Mouse (Mus musculus): ENCODE results near the gene Hunk. TPM values are rescaled to one million over a fixed set of nuclear protein-coding genes. Genes with fewer than 3 reads are reported as not detected.

Gene Hunk
- polyA plus RNA-seq, 1 experiment from 2014 or later, result 22.8 TPM

- H3K4me1 ChIP-seq, result peaks cover 58% of the 10 kb centered on the region
- WGBS, result 4% methylated on average over 7 of the region's 9 CpGs
- no peaks in the 10 kb centered on the region for H3K27me3 ChIP-seq (ENCODE audit: insufficient read depth, poor library complexity, severe bottlenecking)
- H3K4me3 ChIP-seq, result peak overlapping the region; percentile 35
- no peak for DNase-seq (ENCODE audit: low spot score)
- peak overlapping the region; percentile 85 for H3K27ac ChIP-seq
- H3K9me3 ChIP-seq, result no peaks in the 10 kb centered on the region
- H3K36me3 ChIP-seq, result peaks cover 11% of the 10 kb centered on the region; the same call in 1 of the 2 replicates
Measured at GRCm38 (mm10) chr16:90400314-90400713, 14.5 kb downstream of the Hunk start.

GRCm38 (mm10) chr16:90400906-90401666 lies 15.3 kb downstream of the Hunk start:
- Histone ChIP-seq H3K36me3 (peaks cover 10% of the 10 kb centered on the region; the same call in 1 of the 2 replicates), H3K27me3 (ENCODE audit: insufficient read depth, poor library complexity, severe bottlenecking) (no peaks in the 10 kb centered on the region), H3K4me3 (peak overlapping the region; percentile 35), H3K4me1 (peaks cover 58% of the 10 kb centered on the region), H3K9me3 (no peaks in the 10 kb centered on the region), H3K27ac (peak overlapping the region; percentile 85)
- WGBS, result 25% methylated on average over 12 of the region's 12 CpGs
- DNase-seq (ENCODE audit: low spot score), result no peak

- Histone ChIP-seq H3K27ac (no peak overlapping the region), H3K4me3 (no peak overlapping the region), H3K27me3 (ENCODE audit: insufficient read depth, poor library complexity, severe bottlenecking) (no peaks in the 10 kb centered on the region), H3K36me3 (peaks cover 15% of the 10 kb centered on the region), H3K4me1 (peaks cover 56% of the 10 kb centered on the region), H3K9me3 (no peaks in the 10 kb centered on the region)
- WGBS, result 84% methylated on average over 7 of the region's 7 CpGs
- no peak for DNase-seq (ENCODE audit: low spot score)
Measured at GRCm38 (mm10) chr16:90402292-90402691, 16.5 kb downstream of the Hunk start.

GRCm38 (mm10) chr16:90405195-90405594 lies 19.4 kb downstream of the Hunk start:
- Histone ChIP-seq H3K4me1 (peaks cover 76% of the 10 kb centered on the region), H3K27ac (peak overlapping the region; percentile 89), H3K36me3 (peaks cover 28% of the 10 kb centered on the region), H3K9me3 (no peaks in the 10 kb centered on the region), H3K4me3 (peak overlapping the region; percentile 27; the same call in 1 of the 2 replicates), H3K27me3 (ENCODE audit: insufficient read depth, poor library complexity, severe bottlenecking) (no peaks in the 10 kb centered on the region)
- no peak for DNase-seq (ENCODE audit: low spot score)
- WGBS, result 82% methylated on average over 3 of the region's 3 CpGs

- Histone ChIP-seq H3K27me3 (ENCODE audit: insufficient read depth, poor library complexity, severe bottlenecking) (no peaks in the 10 kb centered on the region), H3K4me1 (peaks cover 76% of the 10 kb centered on the region), H3K9me3 (no peaks in the 10 kb centered on the region), H3K27ac (peak overlapping the region; percentile 89), H3K36me3 (peaks cover 30% of the 10 kb centered on the region), H3K4me3 (peak overlapping the region; percentile 27; the same call in 1 of the 2 replicates)
- WGBS, result 15% methylated on average over 6 of the region's 6 CpGs
- DNase-seq (ENCODE audit: low spot score), result peak; percentile 93
Measured at GRCm38 (mm10) chr16:90405599-90405998, 19.8 kb downstream of the Hunk start.

- no peak for DNase-seq (ENCODE audit: low spot score)
- Histone ChIP-seq H3K4me1 (peaks cover 73% of the 10 kb centered on the region), H3K9me3 (no peaks in the 10 kb centered on the region), H3K4me3 (no peak overlapping the region), H3K27me3 (ENCODE audit: insufficient read depth, poor library complexity, severe bottlenecking) (no peaks in the 10 kb centered on the region), H3K36me3 (peaks cover 40% of the 10 kb centered on the region), H3K27ac (peak overlapping the region; percentile 86)
- 43% methylated on average over 12 of the region's 12 CpGs for WGBS
Measured at GRCm38 (mm10) chr16:90407541-90408289, 21.9 kb downstream of the Hunk start.

- H3K27me3 ChIP-seq (ENCODE audit: insufficient read depth, poor library complexity, severe bottlenecking), result no peaks in the 10 kb centered on the region
- DNase-seq (ENCODE audit: low spot score), result no peak
- no peaks in the 10 kb centered on the region for H3K9me3 ChIP-seq
- H3K27ac ChIP-seq, result peak overlapping the region; percentile 39; the same call in 1 of the 2 replicates
- H3K36me3 ChIP-seq, result peaks cover 59% of the 10 kb centered on the region
- WGBS, result 79% methylated on average over 8 of the region's 8 CpGs
- H3K4me3 ChIP-seq, result no peak overlapping the region
- H3K4me1 ChIP-seq, result peaks cover 55% of the 10 kb centered on the region
Measured at GRCm38 (mm10) chr16:90412096-90413082, 26.6 kb downstream of the Hunk start.

GRCm38 (mm10) chr16:90416621-90417020 lies 30.8 kb downstream of the Hunk start:
- no peak for DNase-seq (ENCODE audit: low spot score)
- Histone ChIP-seq H3K27me3 (ENCODE audit: insufficient read depth, poor library complexity, severe bottlenecking) (no peaks in the 10 kb centered on the region), H3K36me3 (peaks cover 45% of the 10 kb centered on the region), H3K27ac (no peak overlapping the region), H3K9me3 (no peaks in the 10 kb centered on the region), H3K4me3 (no peak overlapping the region), H3K4me1 (peaks cover 47% of the 10 kb centered on the region)

- Histone ChIP-seq H3K4me1 (peaks cover 56% of the 10 kb centered on the region), H3K27me3 (ENCODE audit: insufficient read depth, poor library complexity, severe bottlenecking) (no peaks in the 10 kb centered on the region), H3K36me3 (peaks cover 26% of the 10 kb centered on the region), H3K27ac (peak overlapping the region; percentile 78), H3K9me3 (no peaks in the 10 kb centered on the region), H3K4me3 (peak overlapping the region; percentile 15; the same call in 1 of the 2 replicates)
- DNase-seq (ENCODE audit: low spot score), result no peak
- 10% methylated on average over 12 of the region's 12 CpGs for WGBS
Measured at GRCm38 (mm10) chr16:90418661-90419060, 32.8 kb downstream of the Hunk start.

GRCm38 (mm10) chr16:90421145-90421544 lies 35.3 kb downstream of the Hunk start:
- Histone ChIP-seq H3K4me1 (peaks cover 80% of the 10 kb centered on the region), H3K4me3 (no peak overlapping the region), H3K36me3 (peaks cover 14% of the 10 kb centered on the region), H3K27me3 (ENCODE audit: insufficient read depth, poor library complexity, severe bottlenecking) (no peaks in the 10 kb centered on the region), H3K9me3 (no peaks in the 10 kb centered on the region), H3K27ac (peak overlapping the region; percentile 70; the same call in 1 of the 2 replicates)
- no peak for DNase-seq (ENCODE audit: low spot score)
- 46% methylated on average over 7 of the region's 7 CpGs for WGBS

GRCm38 (mm10) chr16:90421551-90421950 lies 35.7 kb downstream of the Hunk start:
- no peak overlapping the region for H3K4me3 ChIP-seq
- H3K9me3 ChIP-seq, result no peaks in the 10 kb centered on the region
- no peak for DNase-seq (ENCODE audit: low spot score)
- peaks cover 84% of the 10 kb centered on the region for H3K4me1 ChIP-seq
- peaks cover 15% of the 10 kb centered on the region for H3K36me3 ChIP-seq
- no peaks in the 10 kb centered on the region for H3K27me3 ChIP-seq (ENCODE audit: insufficient read depth, poor library complexity, severe bottlenecking)
- H3K27ac ChIP-seq, result peak overlapping the region; percentile 70; the same call in 1 of the 2 replicates
- 62% methylated on average over 8 of the region's 8 CpGs for WGBS

- 57% methylated on average over 11 of the region's 11 CpGs for WGBS
- no peak overlapping the region for H3K4me3 ChIP-seq
- no peak for DNase-seq (ENCODE audit: low spot score)
- H3K36me3 ChIP-seq, result peaks cover 15% of the 10 kb centered on the region
- peaks cover 84% of the 10 kb centered on the region for H3K4me1 ChIP-seq
- H3K27me3 ChIP-seq (ENCODE audit: insufficient read depth, poor library complexity, severe bottlenecking), result no peaks in the 10 kb centered on the region
- peak overlapping the region; percentile 70 for H3K27ac ChIP-seq
- no peaks in the 10 kb centered on the region for H3K9me3 ChIP-seq
Measured at GRCm38 (mm10) chr16:90422108-90422529, 36.3 kb downstream of the Hunk start.

All from heart, embryonic 10.5 days (tissue).